Mouse (Mus musculus) olfactory bulb, adult 2 months (tissue): ENCODE measurements at regions not wholly inside any gene's neighbourhood (a gene's known extent, or its start where the extent isn't known, plus 50 kb on each side); places are given as distances from the start of the nearest gene placed in this dataset.

Experiments used
- CTCF ChIP-seq: fragments of 200-500 bp; IDR thresholded peaks from 2 replicates; pipeline ENCODE4 v1.5.1; 2012; ENCODE audit warnings: low read depth, mild to moderate bottlenecking, low read length, moderate library complexity; ENCODE audit not compliant: insufficient read depth
- POLR2A ChIP-seq: fragments of 200-500 bp; IDR thresholded peaks from 2 replicates; pipeline ENCODE4 v1.6.1; 2012; ENCODE audit warnings: mild to moderate bottlenecking, low read depth, low read length, moderate library complexity; ENCODE audit not compliant: insufficient read depth

DNA sequence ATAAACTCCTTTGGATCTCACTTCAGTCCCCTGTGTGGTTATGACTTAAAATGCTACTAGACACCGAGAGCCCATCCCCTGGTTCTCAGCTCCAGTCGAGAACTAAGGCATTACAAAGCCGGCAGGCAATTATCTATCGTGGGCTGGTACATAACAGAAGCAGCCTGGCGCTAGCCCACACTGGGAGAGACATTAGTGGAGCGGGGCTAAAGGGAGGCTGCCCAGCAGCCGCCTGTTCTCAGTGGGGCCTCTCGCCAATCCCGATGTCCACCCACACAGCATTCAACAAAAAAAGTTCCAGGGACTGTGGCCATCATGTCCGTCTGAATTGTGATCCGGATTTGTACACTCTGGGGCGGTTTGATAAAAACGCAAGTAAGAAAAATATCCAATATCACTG lies 361.5 kb downstream of the Pdcd6ip start:
- TF ChIP-seq CTCF (no peak), POLR2A (no peak)
